Mouse (Mus musculus) CD4-positive naive resting alpha-beta T cell, adult 76 days (primary cell): ENCODE results near the gene Pqlc3. TPM values are rescaled to one million over a fixed set of nuclear protein-coding genes. Genes with fewer than 3 reads are reported as not detected.

ENCODE experiments used
- total RNA-seq: library from RNA; stranded (reverse); gene quantifications from one replicate; pipeline ENCODE4 v1.2.4, GENCODE M21; 2023

The Pqlc3 gene
- total RNA-seq, result 9.1 TPM

GRCm38 (mm10) chr12:16999739-17000497 lies at the start of gene Pqlc3:
Pqlc3 (minus strand) TSS chr12:17000408.

GRCm38 (mm10) chr12:17011100-17011870 lies 11.1 kb upstream of the Pqlc3 start, which contains the start of gene 2410004P03Rik:
2410004P03Rik (minus strand) TSS chr12:17011727.

Other genes starting within 250 kb of the Pqlc3 start
- gene Greb1, start 199.5 kb downstream of the Pqlc3 start, total RNA-seq, result 4.1 TPM
- gene E2f6, start 189.4 kb downstream of the Pqlc3 start, total RNA-seq, result 13.0 TPM
- gene Rock2, start 105.5 kb downstream of the Pqlc3 start, total RNA-seq, result 45.4 TPM
- gene 2410004P03Rik, start 11.3 kb upstream of the Pqlc3 start, total RNA-seq, result 1.3 TPM
- gene Kcnf1, start 176.5 kb upstream of the Pqlc3 start, total RNA-seq, result 0.35 TPM